Mouse (Mus musculus) heart, postnatal 36 days (tissue): ENCODE measurements around the gene Igsf21. TPM values are rescaled to one million over a fixed set of nuclear protein-coding genes. Genes with fewer than 3 reads are reported as not detected.
A peak's percentile ranks its signal among the peaks of the same experiment; 100 is the strongest.

Experiments used
- DNase-seq, 2 experiments: peaks; one replicate each; pipeline ENCODE4 v3.0.0; 2021 to 2022
- intact Hi-C: fragments of 180-260 bp; cut with DNase I; formaldehyde crosslinking; loops from one replicate; pipeline ENCODE4 v1.15.1; 2025
- total RNA-seq, 2 experiments: library from RNA; stranded (reverse); gene quantifications; 2 replicates each; pipeline ENCODE4 v1.2.3; 2021

Gene Igsf21
- total RNA-seq, 2 experiments from 2014 or later: 0.33 TPM; not detected in 1

DNA sequence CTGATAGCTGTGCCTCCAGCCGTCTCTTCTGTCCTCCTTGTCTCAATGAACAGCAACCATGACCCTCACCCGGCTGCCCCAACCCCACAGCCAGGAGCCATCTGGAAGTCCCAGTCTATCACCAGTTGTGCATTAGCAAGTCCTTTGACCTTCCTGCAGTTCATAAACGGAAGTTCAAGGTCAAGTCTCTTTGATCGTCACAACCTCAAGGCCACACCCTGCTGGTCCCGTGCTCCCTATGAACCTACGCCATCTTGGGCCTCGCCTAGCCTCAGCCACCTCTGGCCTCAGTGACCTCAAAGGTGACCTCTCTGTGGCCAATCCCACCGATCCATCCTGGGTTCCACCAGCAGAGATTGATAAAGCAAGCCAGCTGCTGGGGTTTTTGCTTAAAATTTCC is 96.9 kb downstream of the Igsf21 start:
- DNase-seq: no peak
- intact Hi-C loops: loop anchor here (5.0 kb wide), 1 partner anchor 272 kb away; no protein-coding TSS in a partner anchor

DNA sequence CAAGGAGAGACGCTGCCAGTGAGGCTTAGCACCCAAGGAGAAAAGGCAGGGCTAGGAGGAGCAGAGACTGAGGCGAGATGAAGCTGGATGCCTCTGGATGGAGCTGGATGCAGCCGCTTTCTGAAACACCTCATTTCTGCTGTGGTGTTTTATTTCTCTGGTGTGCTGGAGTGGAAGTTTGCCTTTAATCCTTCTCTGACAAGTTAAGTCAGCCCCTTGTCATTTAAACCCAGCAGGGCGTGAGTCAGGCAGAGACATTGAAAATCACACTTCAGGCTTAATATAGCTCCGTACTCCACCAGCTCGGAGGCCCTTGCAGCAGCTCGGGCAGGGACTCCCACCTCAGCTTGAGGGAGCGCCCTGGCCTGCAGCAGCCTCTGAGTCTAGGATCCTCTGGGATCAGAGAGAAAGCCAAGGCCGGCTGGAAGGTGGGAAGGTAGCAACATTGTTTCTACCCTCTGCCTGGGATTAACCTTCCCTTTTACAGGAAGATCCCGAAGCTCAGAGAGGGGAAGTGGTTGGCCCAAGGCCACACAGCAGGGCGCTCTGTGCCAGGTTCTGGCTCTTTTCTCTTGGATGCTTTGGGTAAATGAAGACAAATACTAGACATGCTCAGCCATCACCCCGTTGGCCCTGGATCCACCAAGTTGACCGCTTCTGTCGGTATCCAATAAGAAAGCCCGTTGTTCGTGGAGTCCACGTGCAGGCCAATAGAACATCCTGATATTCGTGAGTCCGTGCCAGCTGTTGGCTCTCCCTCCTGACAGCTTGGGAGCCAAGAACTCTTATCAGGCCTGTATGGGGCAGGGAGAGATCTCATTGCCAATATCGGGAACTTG is 98.5 kb downstream of the Igsf21 start:
- intact Hi-C loops: no loop called here
- peak in 1 of 2 experiments; percentile 6 for DNase-seq

DNA sequence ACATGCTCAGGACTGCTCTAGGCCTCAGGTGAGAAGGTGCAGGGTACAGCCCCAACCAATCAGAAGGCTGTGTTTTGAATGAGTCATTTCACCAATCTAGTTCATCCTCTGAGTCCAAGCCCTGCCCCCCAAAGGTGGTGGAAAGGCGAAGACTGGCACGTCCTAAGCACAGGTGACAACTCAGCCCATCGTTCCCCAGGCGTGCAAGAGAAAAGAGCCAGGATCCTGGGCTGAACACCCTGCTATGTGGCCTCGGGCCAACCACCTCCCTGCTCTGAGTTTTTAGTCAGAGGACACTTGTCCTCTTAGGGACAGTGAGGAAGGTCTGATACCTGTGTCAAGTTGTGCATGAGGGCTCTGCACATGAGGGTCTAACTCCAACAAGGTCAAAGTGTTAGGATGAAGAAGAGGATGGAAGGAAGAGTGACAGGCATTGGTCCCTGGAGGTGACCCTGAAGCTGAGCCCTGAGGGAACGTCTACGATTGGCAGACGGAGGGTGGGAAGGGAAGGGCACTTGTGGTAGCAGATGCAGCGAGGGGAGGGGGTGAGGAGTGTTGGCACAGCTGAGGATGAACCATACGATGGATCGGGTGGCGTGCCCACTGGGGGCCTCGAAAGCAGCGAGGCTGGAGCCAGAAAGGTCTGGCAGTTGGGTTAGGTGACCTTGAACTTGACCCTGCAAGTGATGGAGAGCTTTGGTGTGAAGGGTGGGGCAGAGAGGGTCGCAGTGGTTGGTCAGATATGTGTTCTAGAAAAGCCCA is 99.3 kb downstream of the Igsf21 start:
- no peak for DNase-seq
- intact Hi-C loops: no loop called here

GRCm38 (mm10) chr4:140143884-140144525 is 102.6 kb downstream of the Igsf21 start:
- DNase-seq: no peak
- intact Hi-C loops: no loop called here

DNA sequence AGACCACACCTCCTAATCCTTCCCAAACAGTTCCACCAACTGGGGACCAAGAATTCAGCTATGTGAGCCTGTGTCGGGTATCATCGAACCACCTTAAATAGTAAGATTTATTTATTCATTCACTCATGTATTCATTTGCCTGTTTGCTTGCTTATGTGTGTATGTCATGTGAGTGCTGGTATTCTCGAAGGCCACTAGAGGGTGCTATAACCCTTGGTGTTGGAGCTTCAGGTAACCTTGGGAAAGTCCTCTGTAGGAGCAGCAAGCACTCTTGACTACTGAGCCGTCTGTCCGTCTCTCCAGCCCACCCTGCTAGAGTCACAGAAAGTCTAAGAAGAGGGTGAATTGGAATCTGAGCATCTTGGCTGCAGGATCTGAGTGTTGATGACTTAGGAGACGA is 103.4 kb downstream of the Igsf21 start:
- intact Hi-C loops: no loop called here
- DNase-seq: no peak

- intact Hi-C loops: no loop called here
- DNase-seq: no peak
Measured at GRCm38 (mm10) chr4:140140485-140140884, 106.1 kb downstream of the Igsf21 start.

GRCm38 (mm10) chr4:140138846-140139245 is 107.7 kb downstream of the Igsf21 start:
- intact Hi-C loops: no loop called here
- no peak for DNase-seq

DNA sequence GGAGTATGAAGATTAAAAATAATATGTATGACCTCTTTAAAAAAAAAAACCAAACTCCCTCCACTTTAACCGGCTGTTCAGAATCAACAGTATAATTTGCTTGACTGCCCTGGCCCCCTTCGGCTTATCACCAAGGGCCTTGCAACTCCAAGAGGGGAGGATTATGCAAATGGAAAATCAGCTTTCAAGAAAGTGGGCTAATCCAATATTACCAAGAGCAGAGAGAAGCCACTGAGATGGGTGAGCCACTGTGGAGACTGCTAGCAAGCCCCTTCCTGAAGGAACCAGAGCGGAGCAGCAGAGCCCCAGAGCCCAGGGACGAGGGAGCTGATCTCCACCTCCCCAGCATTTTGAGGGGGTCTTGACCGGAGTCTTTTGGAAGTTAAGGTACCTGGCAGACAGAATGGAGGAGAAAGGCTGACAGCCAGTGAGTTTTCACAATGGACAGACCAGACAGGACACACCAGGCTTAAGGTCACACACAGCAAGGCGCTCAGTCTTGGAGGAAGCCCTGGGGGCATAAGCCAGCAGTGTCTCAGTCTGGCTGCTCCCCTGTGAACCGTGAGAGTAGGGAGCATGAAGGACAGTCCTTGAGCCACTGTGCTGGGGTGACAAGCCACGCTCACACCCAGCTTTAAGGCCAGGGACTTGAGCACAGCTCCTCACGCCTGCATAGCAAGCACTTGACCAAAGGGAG is 114.8 kb downstream of the Igsf21 start:
- DNase-seq: no peak
- intact Hi-C loops: no loop called here

GRCm38 (mm10) chr4:140131201-140131600 is 115.4 kb downstream of the Igsf21 start:
- intact Hi-C loops: no loop called here
- DNase-seq: no peak

DNA sequence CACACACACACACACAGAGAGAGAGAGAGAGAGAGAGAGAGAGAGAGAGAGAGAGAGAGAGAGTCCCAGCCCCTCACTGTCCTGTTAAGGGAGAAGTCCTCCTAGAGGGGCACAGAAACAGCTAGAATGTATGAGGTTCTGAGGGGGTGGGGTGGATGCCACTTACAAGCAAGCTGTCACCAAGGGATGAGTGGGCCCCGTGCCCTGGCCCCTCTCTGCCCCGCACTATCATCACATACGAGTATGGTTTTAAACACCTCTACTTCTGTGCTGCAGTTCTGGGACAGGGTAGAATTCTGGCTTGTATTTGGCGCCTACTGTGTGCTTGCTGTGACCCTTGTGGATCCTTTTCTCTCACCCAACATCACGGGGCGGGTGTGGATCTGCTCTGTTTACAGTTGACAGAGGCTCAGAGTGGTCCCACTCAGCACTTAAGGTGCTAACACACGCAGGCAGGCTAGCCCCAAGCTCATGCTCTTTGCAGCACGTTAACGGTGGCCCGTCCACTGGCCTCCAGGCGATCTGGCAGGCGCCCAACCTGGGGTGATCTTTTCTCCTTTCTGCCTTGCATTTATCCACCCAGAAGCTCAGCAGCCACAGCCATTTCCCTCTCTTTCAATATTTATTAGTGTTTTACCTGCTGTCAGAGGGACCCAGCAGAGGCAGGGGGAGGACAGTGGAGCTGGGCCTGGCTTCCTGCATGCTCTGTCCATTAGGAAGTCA is 116.9 kb downstream of the Igsf21 start:
- intact Hi-C loops: no loop called here
- DNase-seq: no peak

- intact Hi-C loops: no loop called here
- no peak for DNase-seq
Measured at GRCm38 (mm10) chr4:140128116-140128515, 118.5 kb downstream of the Igsf21 start.

- DNase-seq: no peak
- intact Hi-C loops: no loop called here
Measured at GRCm38 (mm10) chr4:140125806-140126205, 120.8 kb downstream of the Igsf21 start.

DNA sequence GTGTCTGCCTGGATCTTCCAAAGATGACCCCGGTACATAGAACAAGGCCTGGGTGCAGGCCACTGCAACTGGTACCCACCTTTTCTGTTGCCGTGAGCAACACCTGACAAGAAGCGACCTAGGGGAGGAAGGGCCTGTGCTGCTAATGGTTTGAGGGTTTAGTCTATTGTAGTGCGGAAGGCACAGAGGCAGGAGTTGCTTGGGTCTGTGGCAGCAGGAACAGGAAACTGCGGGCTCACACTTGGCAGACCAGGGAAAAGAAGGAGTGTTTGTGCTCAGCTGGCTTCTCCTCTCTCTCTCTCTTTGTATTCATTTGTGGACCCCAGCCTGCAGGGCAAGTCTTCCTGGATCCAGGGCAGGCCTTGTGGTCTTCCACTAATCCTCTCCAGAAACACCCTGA is 124.0 kb downstream of the Igsf21 start:
- intact Hi-C loops: no loop called here

DNA sequence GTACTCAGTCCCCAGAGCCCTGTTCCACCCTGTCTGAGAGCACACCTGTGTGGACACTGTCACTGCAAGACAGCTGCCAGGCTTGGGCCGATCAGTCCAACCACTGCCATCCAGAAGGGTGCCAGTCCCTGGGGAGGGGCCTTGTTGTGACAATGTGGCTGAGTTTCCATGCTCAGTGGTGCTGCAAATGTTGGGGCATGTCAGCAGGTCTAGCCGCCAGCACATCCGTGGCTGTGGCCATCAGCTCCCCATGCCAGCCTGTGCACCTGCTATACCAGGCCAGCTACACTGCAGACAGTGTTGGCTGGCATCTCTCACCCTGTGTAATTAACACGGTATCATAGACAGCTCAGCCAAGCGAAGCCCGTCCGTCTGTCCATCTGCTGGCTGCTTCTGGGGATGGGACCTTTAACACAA is 129.3 kb downstream of the Igsf21 start:
- no peak for DNase-seq
- intact Hi-C loops: no loop called here

More for the DNA sequence above, 124.0 kb downstream of the Igsf21 start:
- DNase-seq: no peak

GRCm38 (mm10) chr4:140115756-140116155 is 130.8 kb downstream of the Igsf21 start:
- intact Hi-C loops: no loop called here
- no peak for DNase-seq

DNA sequence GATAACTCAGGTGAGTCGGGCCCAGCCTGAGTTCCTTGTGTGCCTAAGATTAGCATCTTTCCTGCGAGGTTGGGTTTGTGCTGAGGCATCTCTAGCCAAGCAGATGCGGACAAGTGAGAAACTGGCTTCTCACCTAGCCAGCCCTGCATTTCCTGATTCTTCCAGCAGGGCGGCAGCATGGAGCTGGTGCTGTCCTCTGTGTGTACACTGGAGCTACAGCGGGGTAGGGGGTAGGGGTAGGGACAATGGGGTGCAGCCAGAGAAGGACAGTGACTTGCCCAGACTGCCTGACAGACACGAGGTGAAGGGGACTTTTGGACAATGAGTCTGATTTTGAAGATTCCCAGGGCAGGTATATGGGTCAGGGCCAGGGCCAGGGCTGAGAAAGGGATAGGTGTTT is 131.5 kb downstream of the Igsf21 start:
- intact Hi-C loops: no loop called here
- DNase-seq: no peak

DNA sequence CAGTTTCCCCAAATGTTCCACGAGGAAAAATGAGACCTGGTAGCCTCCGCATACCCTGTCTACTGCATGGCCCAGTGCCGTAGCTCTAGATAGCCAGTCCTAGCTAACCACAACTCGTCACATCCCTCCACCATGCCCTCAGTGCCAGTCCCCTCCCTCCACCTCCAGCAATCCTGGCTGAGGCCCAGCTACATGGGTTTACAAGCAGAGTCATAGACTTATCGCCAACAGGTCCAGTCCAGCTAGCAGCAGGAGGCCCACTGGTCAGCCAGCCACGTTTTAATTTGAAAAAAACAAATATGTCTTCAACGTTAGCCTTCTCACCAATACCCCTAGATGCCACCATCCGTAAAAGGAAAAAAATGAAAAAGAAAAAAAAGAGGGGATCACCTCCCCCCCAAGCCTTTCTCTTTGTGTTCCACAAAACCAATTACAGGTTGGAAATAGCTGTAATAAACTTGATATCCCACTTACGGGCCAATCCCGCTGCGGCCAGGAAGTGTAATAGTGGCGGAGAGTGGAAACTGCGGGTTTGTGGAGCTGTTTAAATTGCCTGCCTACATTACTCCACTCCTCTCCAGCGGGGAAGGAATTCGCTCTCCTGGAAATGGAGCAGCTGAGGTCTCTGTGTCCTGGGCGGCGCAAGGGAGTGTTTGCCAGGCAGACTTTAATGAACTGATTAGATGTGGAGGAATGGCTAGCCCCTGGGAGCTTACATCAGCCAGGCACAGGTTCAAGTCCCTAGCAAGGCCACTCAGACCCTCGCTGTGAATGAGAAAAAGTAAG is 132.7 kb downstream of the Igsf21 start:
- no peak for DNase-seq
- intact Hi-C loops: no loop called here

GRCm38 (mm10) chr4:140109626-140109948 is 137.0 kb downstream of the Igsf21 start:
- intact Hi-C loops: no loop called here
- no peak for DNase-seq

DNA sequence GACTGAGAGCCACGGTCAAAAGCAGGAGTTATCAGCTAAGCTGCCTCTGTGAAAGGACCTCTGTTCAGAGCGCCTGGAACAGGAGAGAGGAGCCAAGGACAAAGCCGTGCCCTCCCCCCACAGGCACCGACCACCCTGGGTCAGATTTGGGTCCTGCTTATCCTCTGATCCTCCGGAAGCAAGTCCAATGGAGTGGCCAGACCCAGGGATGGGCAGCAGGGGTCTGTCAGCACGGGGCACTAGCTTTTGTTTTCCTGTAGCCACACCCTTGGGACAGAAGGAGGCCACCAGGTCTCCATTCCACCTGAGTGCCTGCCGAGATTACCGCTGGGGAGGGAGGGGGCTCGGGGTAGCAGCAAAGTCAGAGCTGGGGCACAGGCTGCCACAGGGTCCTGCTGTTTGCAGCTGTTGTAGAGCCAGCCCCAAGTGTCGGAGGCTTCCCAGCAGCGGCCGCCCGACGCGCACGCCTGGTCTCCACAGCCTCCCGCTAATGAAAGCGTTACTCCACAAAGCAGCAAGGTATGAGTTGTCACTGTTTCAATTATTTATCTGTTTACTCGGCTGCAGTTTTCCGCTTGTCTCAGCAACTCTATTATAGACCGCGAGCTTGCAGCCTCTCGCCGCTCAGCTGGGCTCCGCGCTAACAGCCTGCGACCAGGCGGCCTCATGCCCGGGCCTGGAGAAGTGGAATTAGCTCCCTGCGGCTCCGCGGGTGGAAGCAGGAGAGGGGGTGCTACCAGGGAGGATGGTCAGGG is 137.5 kb downstream of the Igsf21 start:
- intact Hi-C loops: no loop called here
- no peak for DNase-seq
